6 mouse cellular contexts compared by ENCODE assay signal in the genomic region with DNA sequence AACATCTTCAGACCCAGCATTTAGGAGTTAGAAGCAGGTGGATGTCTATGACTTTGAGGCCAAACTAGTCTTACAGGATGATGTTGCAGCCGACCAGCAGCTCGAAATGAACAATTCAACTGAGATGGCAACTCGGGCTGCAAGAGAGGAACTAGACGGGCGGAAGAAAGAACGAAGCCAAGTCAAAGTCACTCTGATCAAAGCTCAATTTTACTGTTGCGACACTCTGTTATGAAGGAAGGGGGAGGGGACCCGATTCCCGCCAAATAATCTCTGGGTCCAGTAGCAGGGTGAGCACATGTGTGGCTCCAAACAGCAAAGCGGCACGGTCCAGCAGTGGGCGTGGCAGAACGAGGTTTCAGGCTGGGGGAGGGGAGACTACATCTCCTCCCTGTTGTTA.
A peak's percentile ranks its signal among the peaks of the same experiment; 100 is the strongest.
DNase-seq lines count a peak whose midpoint lies in the region; TF ChIP-seq lines count a peak whose summit lies in the region.
"Not testable (repeated sequence)": the region's sequence is repeated elsewhere in the genome, so short reads cannot be mapped to it uniquely, and the experiment has no call there.

No protein-coding gene starts in this region.

- H3K27me3 ChIP-seq in kidney, adult 2 months (replicated peaks; ENCODE audit: control insufficient read depth, insufficient read depth, low read length); liver, adult 2 months (ENCODE audit: control insufficient read depth, insufficient read depth, low read length): not testable (repeated sequence)

- not testable (repeated sequence) for TF ChIP-seq CTCF in kidney, adult 2 months (conservative IDR thresholded peaks at IDR 0.05; ENCODE audit: insufficient read depth, insufficient read length, low read depth, low read length); liver, adult 2 months (IDR thresholded peaks at IDR 0.05; ENCODE audit: low read depth, low read length)

- WGBS in kidney, adult 2 months, result 77% methylated on average over 13 of the region's 13 CpGs
- 86% methylated on average over 13 of the region's 13 CpGs for WGBS in liver, adult 2 months

- not testable (repeated sequence) for H3K4me3 ChIP-seq in kidney, adult 2 months (ENCODE audit: insufficient read depth, low read depth, low read length); liver, adult 2 months (ENCODE audit: insufficient read depth, low read depth, low read length)

- H3K36me3 ChIP-seq in kidney, adult 2 months (ENCODE audit: control insufficient read depth, insufficient read depth, low read length); liver, adult 2 months (ENCODE audit: control insufficient read depth, insufficient read depth, low read length): not testable (repeated sequence)

- not testable (repeated sequence) for H3K4me1 ChIP-seq in kidney, adult 2 months (ENCODE audit: control insufficient read depth, insufficient read depth, low read length); liver, adult 2 months (ENCODE audit: control insufficient read depth, insufficient read depth, low read length)

- peak; percentile 58 for DNase-seq in heart, adult 11 months
- DNase-seq in kidney, adult 11 months, result peak; percentile 14
- DNase-seq in kidney, adult 18-20 months, result peak; percentile 6
- peak; percentile 36 for DNase-seq in kidney, adult 2 months
- DNase-seq in kidney, adult 9 months, result peak; percentile 50
- DNase-seq in liver, adult 2 months (ENCODE audit: extremely low read depth, low read depth, low spot score), result peak; percentile 7

- peak overlapping the region; percentile 43; the same call in 1 of the 2 replicates for H3K27ac ChIP-seq in kidney, adult 2 months (ENCODE audit: insufficient read depth, low read depth, low read length)
- not testable (repeated sequence) for H3K27ac ChIP-seq in liver, adult 2 months (replicated peaks; ENCODE audit: insufficient read depth, low read depth, low read length)

- not testable (repeated sequence) for TF ChIP-seq POLR2A in kidney, adult 2 months (IDR thresholded peaks at IDR 0.05; ENCODE audit: low read depth, low read length); liver, adult 2 months (IDR thresholded peaks at IDR 0.05; ENCODE audit: extremely low read depth, insufficient read depth, low read length)

- H3K79me2 ChIP-seq in liver, adult 2 months (ENCODE audit: control insufficient read depth, insufficient read depth, low read length), result not testable (repeated sequence)

- H3K9ac ChIP-seq in liver, adult 2 months (ENCODE audit: low read depth, low read length), result not testable (repeated sequence)

Comparison
In these comparisons a context has a peak if more than half of its experiments do, and no peak if none do; other contexts are left out.
1. DNase-seq: peak in every context shown above with its lines; median percentile 58 in heart, adult 11 months; 50 in kidney, adult 9 months; 36 in kidney, adult 2 months; 14 in kidney, adult 11 months; 7 in liver, adult 2 months; 6 in kidney, adult 18-20 months.